Mouse (Mus musculus): ENCODE measurements around the gene Map1s. TPM values are rescaled to one million over a fixed set of nuclear protein-coding genes. Genes with fewer than 3 reads are reported as not detected.
"Not testable (repeated sequence)": the region's sequence is repeated elsewhere in the genome, so short reads cannot be mapped to it uniquely, and the experiment has no call there.

Gene Map1s
- polyA plus RNA-seq, 1 experiment from 2014 or later, result 69.2 TPM

DNA sequence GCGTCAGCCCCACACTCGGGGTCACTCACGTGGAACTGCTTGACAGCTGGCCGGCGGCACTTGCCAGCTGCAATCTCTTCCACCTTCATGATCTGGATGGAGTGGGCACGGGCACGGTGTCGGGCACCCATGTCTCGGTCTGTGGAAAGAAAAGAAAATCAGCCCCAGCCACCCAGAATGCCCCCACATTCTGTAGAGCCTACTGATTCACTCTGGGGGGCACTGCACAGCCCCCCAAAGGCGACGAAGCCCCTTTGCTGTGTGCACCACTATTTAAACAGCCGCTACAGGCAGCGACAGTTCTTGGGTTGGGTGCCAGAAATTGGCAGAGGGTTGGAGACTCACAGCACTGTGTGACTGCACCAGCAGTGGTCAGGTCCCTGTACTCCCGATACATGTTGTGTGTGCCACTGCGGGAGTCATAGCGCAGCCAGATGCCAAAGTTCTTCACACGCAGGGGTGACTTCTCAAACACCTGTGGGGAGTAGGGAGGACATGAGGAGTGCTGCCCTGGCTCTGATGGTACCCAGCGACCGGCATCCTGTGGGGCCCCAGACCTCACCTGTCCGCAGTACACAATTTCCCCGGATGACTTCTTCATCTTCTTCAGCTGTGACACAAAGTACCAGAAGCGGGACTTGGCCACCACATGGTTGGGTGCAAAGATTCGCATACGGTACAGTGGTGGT, 10.0 kb upstream of the Map1s start:
- H3K4me2 ChIP-seq, result peak overlapping the region; percentile 92
- not testable (repeated sequence) for ATAC-seq (replicated peaks); H3K27ac ChIP-seq; H3K9me3 ChIP-seq; H3K9ac ChIP-seq
- peak overlapping the region; percentile 91 for H3K4me3 ChIP-seq
- peaks cover 30% of the 10 kb centered on the region for H3K4me1 ChIP-seq
- peaks cover 44% of the 10 kb centered on the region for H3K27me3 ChIP-seq (replicated peaks)
- WGBS, result 82% methylated on average over 24 of the region's 24 CpGs
- H3K36me3 ChIP-seq (replicated peaks), result peaks cover 19% of the 10 kb centered on the region

GRCm38 (mm10) chr8:70896316-70897020, 9.3 kb upstream of the Map1s start:
- 4% methylated on average over 25 of the region's 25 CpGs for WGBS
- peak overlapping the region; percentile 85; the same call in 1 of the 2 replicates for H3K27ac ChIP-seq
- peaks cover 37% of the 10 kb centered on the region for H3K27me3 ChIP-seq (replicated peaks)
- H3K4me1 ChIP-seq, result peaks cover 30% of the 10 kb centered on the region
- H3K9ac ChIP-seq, result peak overlapping the region; percentile 86
- H3K4me2 ChIP-seq, result peak overlapping the region; percentile 92
- peaks cover 19% of the 10 kb centered on the region for H3K36me3 ChIP-seq (replicated peaks)
- H3K4me3 ChIP-seq, result peak overlapping the region; percentile 91
- H3K9me3 ChIP-seq, result no peaks in the 10 kb centered on the region
- no peak for ATAC-seq (replicated peaks)

GRCm38 (mm10) chr8:70897021-70897680, 8.6 kb upstream of the Map1s start, which contains the start of gene Rpl18a:
TSS of gene Rpl18a (minus strand) at chr8:70897412.
- H3K4me3 ChIP-seq, result peak within 1 kb of the TSS; percentile 91
- peak within 1 kb of the TSS; percentile 92 for H3K4me2 ChIP-seq
- H3K27ac ChIP-seq, result peak within 1 kb of the TSS; percentile 85
- H3K4me1 ChIP-seq, result peaks cover 28% of the 10 kb centered on the region
- H3K27me3 ChIP-seq (replicated peaks), result peaks cover 30% of the 10 kb centered on the region
- peak within 1 kb of the TSS; percentile 86 for H3K9ac ChIP-seq
- ATAC-seq (replicated peaks), result peak; percentile 98
- H3K36me3 ChIP-seq (replicated peaks), result peaks cover 19% of the 10 kb centered on the region
- no peaks in the 10 kb centered on the region for H3K9me3 ChIP-seq
- WGBS, result under 1% methylated on average over 60 of the region's 60 CpGs

GRCm38 (mm10) chr8:70897681-70898413, 7.9 kb upstream of the Map1s start:
- 1% methylated on average over 20 of the region's 20 CpGs for WGBS
- Histone ChIP-seq H3K27me3 (replicated peaks) (peaks cover 23% of the 10 kb centered on the region), H3K4me3 (peak overlapping the region; percentile 91), H3K27ac (peak overlapping the region; percentile 79), H3K36me3 (replicated peaks) (peaks cover 19% of the 10 kb centered on the region), H3K4me2 (peak overlapping the region; percentile 86), H3K9me3 (no peaks in the 10 kb centered on the region), H3K9ac (peak overlapping the region; percentile 68), H3K4me1 (peaks cover 21% of the 10 kb centered on the region)
- peak; percentile 67 for ATAC-seq (replicated peaks)

- peak overlapping the region; percentile 86; the same call in 1 of the 2 replicates for H3K4me2 ChIP-seq
Measured at GRCm38 (mm10) chr8:70898661-70899198, 7.0 kb upstream of the Map1s start.

GRCm38 (mm10) chr8:70899226-70899625, 6.5 kb upstream of the Map1s start:
- peaks cover 20% of the 10 kb centered on the region for H3K4me1 ChIP-seq
- no peaks in the 10 kb centered on the region for H3K9me3 ChIP-seq
- H3K27ac ChIP-seq, result no peak overlapping the region
- no peak for ATAC-seq (replicated peaks)
- H3K4me3 ChIP-seq, result no peak overlapping the region
- no peak overlapping the region for H3K4me2 ChIP-seq
- no peak overlapping the region for H3K9ac ChIP-seq
- peaks cover 20% of the 10 kb centered on the region for H3K27me3 ChIP-seq (replicated peaks)
- WGBS, result 90% methylated on average over 2 of the region's 2 CpGs
- H3K36me3 ChIP-seq (replicated peaks), result peaks cover 12% of the 10 kb centered on the region

More at GRCm38 (mm10) chr8:70898661-70899198, 7.0 kb upstream of the Map1s start:
- Histone ChIP-seq H3K9me3 (no peaks in the 10 kb centered on the region), H3K27me3 (replicated peaks) (peaks cover 20% of the 10 kb centered on the region), H3K9ac (peak overlapping the region; percentile 34; the same call in 1 of the 2 replicates), H3K4me3 (peak overlapping the region; percentile 91; the same call in 1 of the 2 replicates), H3K4me1 (peaks cover 20% of the 10 kb centered on the region), H3K36me3 (replicated peaks) (peaks cover 17% of the 10 kb centered on the region), H3K27ac (peak overlapping the region; percentile 79; the same call in 1 of the 2 replicates)
- no peak for ATAC-seq (replicated peaks)
- 54% methylated on average over 2 of the region's 2 CpGs for WGBS

DNA sequence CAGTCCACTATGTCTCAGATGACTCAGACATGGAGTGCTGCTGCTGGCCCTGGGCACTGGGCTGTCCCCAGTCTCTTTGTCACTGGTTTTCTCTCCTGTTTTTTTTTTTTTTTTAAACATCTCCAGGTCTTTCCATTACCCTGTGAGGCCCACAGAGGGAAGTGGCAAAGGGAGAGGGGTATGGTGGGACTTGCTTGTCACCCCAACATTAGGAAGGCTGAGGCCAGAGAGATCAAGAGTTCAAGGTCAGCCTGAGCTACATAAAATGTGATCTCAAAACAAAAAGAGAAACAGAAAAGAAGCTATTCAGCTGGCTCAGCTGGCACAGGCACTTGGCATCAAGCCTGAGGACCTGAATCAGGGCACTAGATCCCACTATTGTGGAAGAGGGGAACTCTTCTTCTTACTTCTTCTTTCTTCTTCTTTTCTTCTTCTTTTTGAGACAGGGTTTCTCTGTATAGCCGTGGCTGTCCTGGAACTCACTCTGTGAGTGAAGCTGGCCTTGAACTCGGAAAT, 4.8 kb upstream of the Map1s start:
- H3K36me3 ChIP-seq (replicated peaks), result no peaks in the 10 kb centered on the region
- H3K9ac ChIP-seq, result no peak overlapping the region
- H3K27me3 ChIP-seq (replicated peaks), result peaks cover 11% of the 10 kb centered on the region
- H3K4me3 ChIP-seq, result no peak overlapping the region
- no peak overlapping the region for H3K27ac ChIP-seq
- H3K9me3 ChIP-seq, result no peaks in the 10 kb centered on the region
- WGBS, result 75% methylated on average over 2 of the region's 2 CpGs
- ATAC-seq (replicated peaks), result no peak
- H3K4me1 ChIP-seq, result peaks cover 21% of the 10 kb centered on the region
- H3K4me2 ChIP-seq, result no peak overlapping the region

- no peak overlapping the region for H3K9ac ChIP-seq
- no peaks in the 10 kb centered on the region for H3K9me3 ChIP-seq
- H3K36me3 ChIP-seq (replicated peaks), result no peaks in the 10 kb centered on the region
- H3K4me1 ChIP-seq, result peaks cover 22% of the 10 kb centered on the region
- ATAC-seq (replicated peaks), result no peak
- 35% methylated on average over 5 of the region's 5 CpGs for WGBS
- no peak overlapping the region for H3K4me3 ChIP-seq
- no peak overlapping the region for H3K27ac ChIP-seq
- no peak overlapping the region for H3K4me2 ChIP-seq
- H3K27me3 ChIP-seq (replicated peaks), result peaks cover 11% of the 10 kb centered on the region
Measured at GRCm38 (mm10) chr8:70902211-70902610, 3.5 kb upstream of the Map1s start.

DNA sequence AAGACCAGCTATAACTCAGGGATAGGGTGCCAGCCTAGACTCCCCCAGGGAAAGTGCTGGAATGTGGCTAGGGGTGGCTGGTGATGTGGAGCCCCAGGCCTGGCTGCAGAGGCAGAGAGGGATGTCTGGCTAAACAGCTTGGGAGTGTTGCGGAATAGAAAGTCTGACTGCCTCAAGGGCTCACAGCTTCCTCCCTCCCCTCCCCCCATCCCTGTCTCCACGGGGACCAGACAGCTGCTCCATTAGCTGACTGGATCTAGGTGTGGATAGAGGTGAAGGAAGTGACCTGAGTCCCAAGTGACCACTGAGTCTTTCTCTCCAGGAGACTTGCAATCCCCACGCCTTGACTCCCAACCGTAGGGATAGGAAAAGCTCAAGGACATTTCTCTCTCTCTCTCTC, 2.6 kb upstream of the Map1s start:
- Histone ChIP-seq H3K27ac (no peak overlapping the region), H3K27me3 (replicated peaks) (peaks cover 11% of the 10 kb centered on the region), H3K4me1 (peaks cover 24% of the 10 kb centered on the region), H3K9me3 (no peaks in the 10 kb centered on the region), H3K4me3 (no peak overlapping the region), H3K4me2 (no peak overlapping the region), H3K9ac (no peak overlapping the region), H3K36me3 (replicated peaks) (no peaks in the 10 kb centered on the region)
- WGBS, result 55% methylated on average over 4 of the region's 4 CpGs
- ATAC-seq (replicated peaks), result no peak

DNA sequence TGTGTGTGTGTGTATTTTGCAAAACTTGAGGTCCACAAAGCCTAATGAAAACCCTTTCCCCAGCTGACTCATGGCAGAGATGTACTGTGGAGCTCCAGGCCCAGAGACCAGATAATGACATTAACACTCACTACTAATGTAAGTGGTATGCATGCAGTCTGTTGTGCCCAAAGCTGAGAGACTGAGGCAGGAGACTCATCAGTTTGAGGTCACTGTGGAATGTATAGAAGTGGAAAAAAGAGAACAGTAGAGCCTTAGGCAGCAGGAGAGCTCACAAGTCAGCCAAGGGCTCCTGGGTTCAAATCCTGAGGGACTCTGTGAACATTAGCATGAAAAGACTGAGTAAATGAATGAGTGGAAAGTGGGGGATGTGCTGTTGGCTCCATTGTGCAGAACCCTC, 2.1 kb upstream of the Map1s start:
- H3K4me2 ChIP-seq, result no peak overlapping the region
- H3K27ac ChIP-seq, result no peak overlapping the region
- peaks cover 19% of the 10 kb centered on the region for H3K4me1 ChIP-seq
- no peaks in the 10 kb centered on the region for H3K36me3 ChIP-seq (replicated peaks)
- no peak overlapping the region for H3K4me3 ChIP-seq
- peaks cover 11% of the 10 kb centered on the region for H3K27me3 ChIP-seq (replicated peaks)
- no peak for ATAC-seq (replicated peaks)
- H3K9ac ChIP-seq, result no peak overlapping the region
- H3K9me3 ChIP-seq, result no peaks in the 10 kb centered on the region

GRCm38 (mm10) chr8:70904532-70904931, 1.2 kb upstream of the Map1s start:
- WGBS, result 64% methylated on average over 4 of the region's 4 CpGs
- no peak for ATAC-seq (replicated peaks)
- Histone ChIP-seq H3K9me3 (no peaks in the 10 kb centered on the region), H3K4me1 (peaks cover 18% of the 10 kb centered on the region), H3K27ac (no peak overlapping the region), H3K36me3 (replicated peaks) (no peaks in the 10 kb centered on the region), H3K9ac (no peak overlapping the region), H3K4me3 (no peak overlapping the region), H3K4me2 (no peak overlapping the region), H3K27me3 (replicated peaks) (peaks cover 11% of the 10 kb centered on the region)
